Mouse (Mus musculus) bone marrow macrophage, adult 2 months (primary cell): ENCODE measurements at regions not wholly inside any gene's neighbourhood (a gene's known extent, or its start where the extent isn't known, plus 50 kb on each side); places are given as distances from the start of the nearest gene placed in this dataset.

Experiments used
- CTCF ChIP-seq: IDR thresholded peaks from 2 replicates; pipeline ENCODE4 v1.5.1; 2012; ENCODE audit warnings: low read depth, mild to moderate bottlenecking, low read length, moderate library complexity
- POLR2A ChIP-seq: IDR thresholded peaks from 2 replicates; pipeline ENCODE4 v1.6.1; 2012; ENCODE audit warnings: mild to moderate bottlenecking, low read depth, low read length, borderline replicate concordance

- TF ChIP-seq CTCF (no peak), POLR2A (no peak)
These were observed 211.6 kb upstream of the Msx2 start for GRCm38 (mm10) chr13:53684498-53684897.
